In the genomic region with DNA sequence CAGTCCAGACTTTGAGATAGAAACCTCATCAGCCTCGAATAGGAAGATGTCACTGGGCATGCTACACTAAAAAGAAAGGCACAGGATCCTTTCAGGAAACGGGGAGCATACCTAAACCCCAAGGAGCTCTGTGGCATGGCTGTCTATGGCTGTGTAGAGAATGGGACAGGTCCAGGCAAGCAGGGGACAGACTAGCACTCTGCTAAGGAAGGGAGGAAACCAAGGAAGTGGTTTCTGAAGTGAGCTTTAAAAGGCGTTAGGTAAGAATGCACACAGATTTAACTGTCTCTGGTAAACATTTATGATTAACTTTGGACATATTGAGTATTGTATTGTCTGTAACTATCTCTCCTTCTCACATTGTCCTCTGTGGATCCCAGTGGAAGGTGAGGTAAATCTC, we compare ENCODE assay signal across 27 mouse cellular contexts. TPM values are rescaled to one million over a fixed set of nuclear protein-coding genes. Genes with fewer than 3 reads are reported as not detected.
DNase-seq lines count a peak whose midpoint lies in the region; ATAC-seq and TF ChIP-seq lines count a peak whose summit lies in the region.
"Had no signal": no experiment of that assay in that cellular context is flagged by ENCODE, and none has a peak within 500 bp of the region (broad histone marks: within the 10 kb centered on the region; RNA-seq: fewer than 3 reads in every experiment).

No protein-coding gene starts in this region.

- DNase-seq in naive thymus-derived CD4-positive, alpha-beta T cell, adult 2 months (ENCODE audit: low read depth): peak; percentile 48
- no peak for DNase-seq in ovary, postnatal 36 days (ENCODE audit: low spot score)
- no peak for DNase-seq in lung, adult 18-20 months
- DNase-seq: adrenal gland, adult 8-10 months; cerebellum, adult 18-20 months; cerebellum, postnatal 25 days; forebrain, postnatal 0 days; gastrocnemius, postnatal 14 days; lung, postnatal 10 days; midbrain, embryonic 14.5 days; right cerebral cortex, postnatal 4 days; thymus, adult 2 months; thymus, postnatal 4 days had no signal

- no peak for TF ChIP-seq EP300 in ES-Bruce4 (IDR thresholded peaks at IDR 0.05; ENCODE audit: insufficient read depth, low read depth, low read length)

- H3K4me3 ChIP-seq in heart, embryonic 13.5 days: no peak overlapping the region
- no peak overlapping the region for H3K4me3 ChIP-seq in heart, embryonic 12.5 days
- H3K4me3 ChIP-seq in ES-Bruce4 (ENCODE audit: low read depth, low read length): no peak overlapping the region
- H3K4me3 ChIP-seq: forebrain, embryonic 10.5 days; hindbrain, embryonic 13.5 days; limb, embryonic 10.5 days; neural tube, embryonic 12.5 days had no signal

- peaks cover 3% of the 10 kb centered on the region; the same call in 1 of the 2 replicates for H3K9me3 ChIP-seq in heart, embryonic 13.5 days
- H3K9me3 ChIP-seq in heart, embryonic 12.5 days (replicated peaks): no peaks in the 10 kb centered on the region
- peaks cover 30% of the 10 kb centered on the region for H3K9me3 ChIP-seq in ES-Bruce4 (replicated peaks; ENCODE audit: control insufficient read depth, insufficient read depth, low read length, poor library complexity, severe bottlenecking)
- H3K9me3 ChIP-seq: forebrain, embryonic 10.5 days; hindbrain, embryonic 13.5 days; limb, embryonic 10.5 days; megakaryocyte, embryonic 14.5 days; neural tube, embryonic 12.5 days had no signal

- H3K4me1 ChIP-seq in heart, embryonic 13.5 days: peaks cover 57% of the 10 kb centered on the region
- H3K4me1 ChIP-seq in heart, embryonic 12.5 days (replicated peaks): peaks cover 36% of the 10 kb centered on the region
- H3K4me1 ChIP-seq in ES-Bruce4 (ENCODE audit: control insufficient read depth, insufficient read depth, low read length): no peaks in the 10 kb centered on the region
- H3K4me1 ChIP-seq: hindbrain, embryonic 13.5 days; limb, embryonic 10.5 days; neural tube, embryonic 12.5 days had no signal

- peaks cover 6% of the 10 kb centered on the region; the same call in 1 of the 2 replicates for H3K36me3 ChIP-seq in heart, embryonic 13.5 days
- no peaks in the 10 kb centered on the region for H3K36me3 ChIP-seq in heart, embryonic 12.5 days
- peaks cover 6% of the 10 kb centered on the region for H3K36me3 ChIP-seq in ES-Bruce4 (ENCODE audit: control insufficient read depth, insufficient read depth, low read length, poor library complexity, severe bottlenecking)
- H3K36me3 ChIP-seq: hindbrain, embryonic 13.5 days; neural tube, embryonic 12.5 days had no signal

- TF ChIP-seq CTCF in ES-Bruce4 (IDR thresholded peaks at IDR 0.05; ENCODE audit: low read depth, low read length): no peak

- no peak overlapping the region for H3K9ac ChIP-seq in heart, embryonic 13.5 days
- H3K9ac ChIP-seq in heart, embryonic 12.5 days: no peak overlapping the region
- H3K9ac ChIP-seq in ES-Bruce4 (ENCODE audit: low read depth, poor library complexity, severe bottlenecking): no peak overlapping the region
- H3K9ac ChIP-seq: forebrain, postnatal 0 days; hindbrain, embryonic 13.5 days; liver, postnatal 0 days; neural tube, embryonic 12.5 days had no signal

- no peak overlapping the region for H3K4me2 ChIP-seq in heart, embryonic 13.5 days
- no peak overlapping the region for H3K4me2 ChIP-seq in heart, embryonic 12.5 days
- H3K4me2 ChIP-seq: hindbrain, embryonic 13.5 days; liver, embryonic 11.5 days; neural tube, embryonic 12.5 days had no signal

- TF ChIP-seq POLR2A in ES-Bruce4 (IDR thresholded peaks at IDR 0.05; ENCODE audit: insufficient read depth, low read length): no peak

- WGBS in heart, embryonic 13.5 days: 68% methylated on average over 3 of the region's 3 CpGs
- WGBS in heart, embryonic 12.5 days: 78% methylated on average over 3 of the region's 3 CpGs

- no peak for ATAC-seq in heart, embryonic 13.5 days (ENCODE audit: extremely low read depth, insufficient number of reproducible peaks, low FRiP score, low TSS enrichment)
- ATAC-seq in heart, embryonic 12.5 days (ENCODE audit: insufficient number of reproducible peaks, low FRiP score): no peak
- ATAC-seq in hematopoietic stem cell, adult 5-6 weeks (replicated peaks in 1 of 2; ENCODE audit: insufficient read depth in 1 of 2, low FRiP score in 2 of 2, low TSS enrichment in 1 of 2, low read depth in 1 of 2, poor library complexity in 2 of 2, severe bottlenecking in 2 of 2): peak; percentile 52 to 53; a peak in 2 of 4 replicates
- ATAC-seq: forebrain, postnatal 0 days had no signal

- H3K27ac ChIP-seq in heart, embryonic 13.5 days (replicated peaks): 0 out of 2 replicates have a peak overlapping the region, but pooled peaks have one; percentile 57
- no peak overlapping the region for H3K27ac ChIP-seq in heart, embryonic 12.5 days (ENCODE audit: poor library complexity, severe bottlenecking)
- peak overlapping the region; percentile 83; the same call in 1 of the 2 replicates for H3K27ac ChIP-seq in ES-Bruce4 (ENCODE audit: insufficient read depth, low read length)
- H3K27ac ChIP-seq: forebrain, embryonic 10.5 days; hindbrain, embryonic 13.5 days; limb, embryonic 10.5 days; neural tube, embryonic 12.5 days; stomach, postnatal 0 days had no signal

- no peaks in the 10 kb centered on the region for H3K27me3 ChIP-seq in heart, embryonic 13.5 days (replicated peaks)
- no peaks in the 10 kb centered on the region for H3K27me3 ChIP-seq in heart, embryonic 12.5 days (replicated peaks)
- no peaks in the 10 kb centered on the region for H3K27me3 ChIP-seq in ES-Bruce4 (ENCODE audit: control insufficient read depth, insufficient read depth, low read length, poor library complexity, severe bottlenecking)
- H3K27me3 ChIP-seq: CH12.LX; hindbrain, embryonic 13.5 days; megakaryocyte, embryonic 14.5 days; neural tube, embryonic 12.5 days had no signal

RNA-seq across cellular contexts. Expression of gene Dse, which starts 10.2 kb away (rescaled TPM):
- 13.6 and 15.2 TPM in 2 replicates for polyA plus RNA-seq in heart, embryonic 13.5 days (2015; fragmentation: Nextera tagmentation; extraction: Ambion mirVana)
- polyA plus RNA-seq in heart, embryonic 12.5 days (2016; fragmentation: Nextera tagmentation; extraction: Ambion mirVana): 19.9 and 22.0 TPM in 2 replicates
- polyA plus RNA-seq in ES-Bruce4 (2011; ENCODE audit: insufficient read depth, insufficient read length, low read depth, missing spikeins): 51.4 and 59.1 TPM in 2 replicates
- 1.8 and 2.4 TPM in 2 replicates for total RNA-seq in hematopoietic stem cell, adult 5-6 weeks (2017)
- total RNA-seq: MEL had no signal

Comparison
In these comparisons a context has a peak if more than half of its experiments do, and no peak if none do; other contexts are left out.
1. ATAC-seq: peak in hematopoietic stem cell, adult 5-6 weeks (2 of 2); none in heart, embryonic 13.5 days (single experiment) and heart, embryonic 12.5 days (single experiment).